ENCODE assay signal across 9 mouse cellular contexts in genomic region chr11:88689831-88690459, GRCm38 (mm10). TPM values are rescaled to one million over a fixed set of nuclear protein-coding genes. Genes with fewer than 3 reads are reported as not detected.
DNase-seq lines count a peak whose midpoint lies in the region; ATAC-seq lines count a peak whose summit lies in the region.
"Had no signal": no experiment of that assay in that cellular context is flagged by ENCODE, and none has a peak within 500 bp of the region (broad histone marks: within the 10 kb centered on the region; RNA-seq: fewer than 3 reads in every experiment).

No protein-coding gene starts in this region.

- peak overlapping the region; percentile 74 for H3K27ac ChIP-seq in lung, embryonic 16.5 days (ENCODE audit: low read length)
- 0 out of 2 replicates have a peak overlapping the region, but pooled peaks have one; percentile 3 for H3K27ac ChIP-seq in embryonic facial prominence, embryonic 13.5 days
- H3K27ac ChIP-seq in stomach, embryonic 14.5 days (ENCODE audit: low read length): peak overlapping the region; percentile 72; the same call in 1 of the 2 replicates

- ATAC-seq in lung, embryonic 16.5 days (ENCODE audit: low read depth): no peak
- ATAC-seq in embryonic facial prominence, embryonic 13.5 days (ENCODE audit: insufficient number of reproducible peaks, insufficient read depth, low FRiP score, low TSS enrichment, low read depth): no peak
- no peak for ATAC-seq in stomach, embryonic 14.5 days (ENCODE audit: insufficient number of reproducible peaks, insufficient read depth, low FRiP score, low read depth)

- H3K4me3 ChIP-seq in lung, embryonic 16.5 days (ENCODE audit: low read length): no peak overlapping the region
- no peak overlapping the region for H3K4me3 ChIP-seq in embryonic facial prominence, embryonic 13.5 days
- no peak overlapping the region for H3K4me3 ChIP-seq in stomach, embryonic 14.5 days (ENCODE audit: low read depth, low read length)

- 40% methylated on average over 14 of the region's 14 CpGs for WGBS in lung, embryonic 16.5 days
- 26% methylated on average over 14 of the region's 14 CpGs for WGBS in embryonic facial prominence, embryonic 13.5 days
- WGBS in stomach, embryonic 14.5 days: 30% methylated on average over 14 of the region's 14 CpGs

- H3K27me3 ChIP-seq in lung, embryonic 16.5 days (ENCODE audit: control insufficient read depth, insufficient read depth, low read depth, low read length): no peaks in the 10 kb centered on the region
- no peaks in the 10 kb centered on the region for H3K27me3 ChIP-seq in embryonic facial prominence, embryonic 13.5 days
- H3K27me3 ChIP-seq in stomach, embryonic 14.5 days (ENCODE audit: control insufficient read depth, insufficient read depth, low read length): no peaks in the 10 kb centered on the region

- H3K9ac ChIP-seq in lung, embryonic 16.5 days (ENCODE audit: low read length): no peak overlapping the region
- no peak overlapping the region for H3K9ac ChIP-seq in embryonic facial prominence, embryonic 13.5 days
- no peak overlapping the region for H3K9ac ChIP-seq in stomach, embryonic 14.5 days (replicated peaks; ENCODE audit: low read depth, low read length)

- no peaks in the 10 kb centered on the region for H3K36me3 ChIP-seq in lung, embryonic 16.5 days (ENCODE audit: control insufficient read depth, insufficient read depth, low read length)
- H3K36me3 ChIP-seq in embryonic facial prominence, embryonic 13.5 days: peaks cover 12% of the 10 kb centered on the region
- H3K36me3 ChIP-seq in stomach, embryonic 14.5 days (ENCODE audit: control insufficient read depth, insufficient read depth, low read length): no peaks in the 10 kb centered on the region

- no peak overlapping the region for H3K4me2 ChIP-seq in lung, embryonic 16.5 days (ENCODE audit: low read depth, low read length)
- H3K4me2 ChIP-seq in embryonic facial prominence, embryonic 13.5 days: no peak overlapping the region
- no peak overlapping the region; the same call in 1 of the 2 replicates for H3K4me2 ChIP-seq in stomach, embryonic 14.5 days (replicated peaks; ENCODE audit: low read depth, low read length)

- H3K4me1 ChIP-seq in lung, embryonic 16.5 days (replicated peaks; ENCODE audit: control insufficient read depth, insufficient read depth, low read length): peaks cover 50% of the 10 kb centered on the region
- H3K4me1 ChIP-seq in embryonic facial prominence, embryonic 13.5 days: peaks cover 58% of the 10 kb centered on the region
- H3K4me1 ChIP-seq in stomach, embryonic 14.5 days (ENCODE audit: control insufficient read depth, insufficient read depth, low read length): peaks cover 61% of the 10 kb centered on the region

- no peaks in the 10 kb centered on the region for H3K9me3 ChIP-seq in lung, embryonic 16.5 days (ENCODE audit: control insufficient read depth, low read length)
- no peaks in the 10 kb centered on the region for H3K9me3 ChIP-seq in embryonic facial prominence, embryonic 13.5 days
- H3K9me3 ChIP-seq in stomach, embryonic 14.5 days (ENCODE audit: control insufficient read depth, low read depth, low read length): no peaks in the 10 kb centered on the region

- DNase-seq in lung, postnatal 36 days: no peak
- DNase-seq in kidney, postnatal 10 days: peak; percentile 61
- DNase-seq in cerebellum, adult 11 months: no peak
- no peak for DNase-seq in testis, postnatal 14 days (ENCODE audit: low spot score)
- DNase-seq: layer of hippocampus, adult 9-11 months; right cerebral cortex, adult 18-20 months had no signal

RNA-seq across cellular contexts. Expression of gene Msi2, which starts 28.4 kb away (rescaled TPM):
- polyA plus RNA-seq in lung, embryonic 16.5 days (2015; fragmentation: Nextera tagmentation; extraction: Ambion mirVana): 15.1 and 16.4 TPM in 2 replicates
- polyA plus RNA-seq in embryonic facial prominence, embryonic 13.5 days (2015; fragmentation: Nextera tagmentation; extraction: Ambion mirVana): 18.7 and 19.0 TPM in 2 replicates
- polyA plus RNA-seq in stomach, embryonic 14.5 days (2014; fragmentation: Nextera tagmentation; extraction: Ambion mirVana): 17.5 and 17.9 TPM in 2 replicates

Comparison
In these comparisons a context has a peak if more than half of its experiments do, and no peak if none do; other contexts are left out.
1. H3K27ac ChIP-seq: peak in every context shown above with its lines; median percentile 74 in lung, embryonic 16.5 days; 72 in stomach, embryonic 14.5 days; 3 in embryonic facial prominence, embryonic 13.5 days.